Mouse (Mus musculus): ENCODE measurements at regions not wholly inside any gene's neighbourhood (a gene's known extent, or its start where the extent isn't known, plus 50 kb on each side); places are given as distances from the start of the nearest gene placed in this dataset.

DNA sequence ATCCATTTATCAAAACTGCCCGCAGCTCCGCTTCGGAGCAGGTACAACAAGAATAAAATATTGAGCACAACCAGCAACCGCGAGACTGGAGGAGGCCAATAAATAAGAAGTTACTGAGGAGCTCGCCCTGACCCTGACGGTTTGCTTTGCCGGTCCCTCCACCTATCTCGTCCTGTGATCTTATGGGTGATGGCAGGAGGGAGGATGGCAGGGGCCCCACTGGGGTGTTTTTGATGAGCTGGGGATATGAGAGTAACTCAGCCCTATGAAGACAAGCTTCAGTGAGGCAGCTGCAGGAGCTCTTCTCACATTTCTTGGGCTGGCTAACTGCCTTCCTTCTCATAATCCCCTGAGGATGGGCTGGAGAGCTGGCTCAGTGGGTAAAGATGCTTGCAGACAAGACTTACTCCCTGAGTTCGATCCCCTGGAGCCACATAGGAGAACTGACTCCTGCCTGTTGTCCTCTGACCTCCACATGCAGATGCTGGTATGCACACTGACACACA, 132.3 kb upstream of the Sdk2 start:
- TF ChIP-seq GABPA (IDR thresholded peaks at IDR 0.05; ENCODE audit: insufficient replicate concordance, low read depth, low read length), result no peak
- no peak for TF ChIP-seq POLR2A (IDR thresholded peaks at IDR 0.05; ENCODE audit: low read depth, low read length)

Data from CH12.LX (cell line).